Mouse (Mus musculus) heart, postnatal 25 days (tissue): Measurements from ENCODE around the gene Gabra5. TPM values are rescaled to one million over a fixed set of nuclear protein-coding genes. Genes with fewer than 3 reads are reported as not detected.

ENCODE experiments used
- DNase-seq: peaks from one replicate; pipeline ENCODE4 v3.0.0; 2022; ENCODE audit warnings: low spot score
- intact Hi-C: fragments of 180-260 bp; cut with DNase I; formaldehyde crosslinking; loops from one replicate; pipeline ENCODE4 v1.15.1; 2025
- total RNA-seq, 2 experiments: library from RNA; stranded (reverse); gene quantifications; 2 replicates each; pipeline ENCODE4 v1.2.3; 2021

Gene Gabra5
- not detected for total RNA-seq

- no peak for DNase-seq
- intact Hi-C loops: loop anchor here (5.0 kb wide), 1 partner anchor 523 kb away; no protein-coding TSS in a partner anchor
These were observed at the start of gene Gabra5 for GRCm38 (mm10) chr7:57509681-57510141. Gabra5 (minus strand) TSS chr7:57510059.

- no peak for DNase-seq
- intact Hi-C loops: no loop called here
These were observed 28.7 kb upstream of the Gabra5 start for GRCm38 (mm10) chr7:57538565-57538964.

GRCm38 (mm10) chr7:57532676-57533075, 22.8 kb upstream of the Gabra5 start:
- no peak for DNase-seq
- intact Hi-C loops: no loop called here

- no peak for DNase-seq
These were observed 20.1 kb upstream of the Gabra5 start for GRCm38 (mm10) chr7:57529954-57530353.

GRCm38 (mm10) chr7:57529451-57529850, 19.6 kb upstream of the Gabra5 start:
- no peak for DNase-seq
- intact Hi-C loops: no loop called here

More at GRCm38 (mm10) chr7:57529954-57530353, 20.1 kb upstream of the Gabra5 start:
- intact Hi-C loops: no loop called here

GRCm38 (mm10) chr7:57512955-57513354, 3.1 kb upstream of the Gabra5 start:
- intact Hi-C loops: loop anchor here (5.0 kb wide), 1 partner anchor 519 kb away; no protein-coding TSS in a partner anchor
- no peak for DNase-seq

GRCm38 (mm10) chr7:57508860-57509632, 813 bp downstream of the Gabra5 start:
- DNase-seq: no peak
- intact Hi-C loops: no loop called here

GRCm38 (mm10) chr7:57502809-57503208, 7.0 kb downstream of the Gabra5 start:
- DNase-seq: no peak
- intact Hi-C loops: no loop called here

GRCm38 (mm10) chr7:57491795-57492194, 18.1 kb downstream of the Gabra5 start:
- intact Hi-C loops: no loop called here
- DNase-seq: no peak

- intact Hi-C loops: no loop called here
- no peak for DNase-seq
These were observed 23.0 kb downstream of the Gabra5 start for GRCm38 (mm10) chr7:57486907-57487306.

- intact Hi-C loops: no loop called here
- DNase-seq: no peak
These were observed 27.0 kb downstream of the Gabra5 start for GRCm38 (mm10) chr7:57482896-57483295.

- no peak for DNase-seq
- intact Hi-C loops: loop anchor here (10.0 kb wide), 1 partner anchor 1179 kb away; no protein-coding TSS in a partner anchor
These were observed 35.9 kb downstream of the Gabra5 start for GRCm38 (mm10) chr7:57473811-57474525.

GRCm38 (mm10) chr7:57471316-57471715, 38.5 kb downstream of the Gabra5 start:
- no peak for DNase-seq
- intact Hi-C loops: loop anchor here (10.0 kb wide), 1 partner anchor 1177 kb away; no protein-coding TSS in a partner anchor

GRCm38 (mm10) chr7:57460354-57460753, 49.5 kb downstream of the Gabra5 start:
- no peak for DNase-seq
- intact Hi-C loops: no loop called here

- intact Hi-C loops: no loop called here
These were observed 61.6 kb downstream of the Gabra5 start for GRCm38 (mm10) chr7:57448239-57448638.

GRCm38 (mm10) chr7:57422675-57423074, 87.2 kb downstream of the Gabra5 start:
- DNase-seq: no peak
- intact Hi-C loops: no loop called here

More at GRCm38 (mm10) chr7:57448239-57448638, 61.6 kb downstream of the Gabra5 start:
- DNase-seq: no peak

- DNase-seq: no peak
- intact Hi-C loops: no loop called here
These were observed 88.8 kb downstream of the Gabra5 start for GRCm38 (mm10) chr7:57421044-57421443.

GRCm38 (mm10) chr7:57419392-57419791, 90.5 kb downstream of the Gabra5 start, which contains the start of gene Gabrb3:
Gabrb3 (plus strand) TSS chr7:57419692.
- DNase-seq: no peak
- intact Hi-C loops: no loop called here

- intact Hi-C loops: no loop called here
- no peak for DNase-seq
These were observed 97.0 kb downstream of the Gabra5 start for GRCm38 (mm10) chr7:57412896-57413295.

GRCm38 (mm10) chr7:57411163-57411562, 98.7 kb downstream of the Gabra5 start:
- intact Hi-C loops: no loop called here
- DNase-seq: no peak

- no peak for DNase-seq
- intact Hi-C loops: no loop called here
These were observed 116.3 kb downstream of the Gabra5 start for GRCm38 (mm10) chr7:57393551-57393950.
